Mouse (Mus musculus): ENCODE measurements around the gene Acot6.
"Not testable (repeated sequence)": the region's sequence is repeated elsewhere in the genome, so short reads cannot be mapped to it uniquely, and the experiment has no call there.

Gene Acot6

GRCm38 (mm10) chr12:84100604-84101492 is at the start of gene Acot6:
TSS of gene Acot6 (plus strand) at chr12:84100654.
- DNase-seq (ENCODE audit: extremely low spot score) = peak; percentile 59

- not testable (repeated sequence) for DNase-seq (ENCODE audit: extremely low spot score)
These were observed 49.7 kb upstream of the Acot6 start for GRCm38 (mm10) chr12:84050744-84051143.

GRCm38 (mm10) chr12:84051937-84052474 is 48.4 kb upstream of the Acot6 start, which contains the start of gene Acot3:
TSS of gene Acot3 (plus strand) at chr12:84052144.
- DNase-seq (ENCODE audit: extremely low spot score) = no peak

GRCm38 (mm10) chr12:84052609-84053008 is 47.8 kb upstream of the Acot6 start:
- DNase-seq (ENCODE audit: extremely low spot score) = no peak

- peak; percentile 24 for DNase-seq (ENCODE audit: extremely low spot score)
These were observed 47.3 kb upstream of the Acot6 start for GRCm38 (mm10) chr12:84053173-84053572.

- peak; percentile 29 for DNase-seq (ENCODE audit: extremely low spot score)
These were observed 46.6 kb upstream of the Acot6 start for GRCm38 (mm10) chr12:84053679-84054391.

GRCm38 (mm10) chr12:84060946-84061345 is 39.5 kb upstream of the Acot6 start:
- DNase-seq (ENCODE audit: extremely low spot score) = no peak

GRCm38 (mm10) chr12:84062336-84062735 is 38.1 kb upstream of the Acot6 start:
- DNase-seq (ENCODE audit: extremely low spot score) = no peak

- no peak for DNase-seq (ENCODE audit: extremely low spot score)
These were observed 37.2 kb upstream of the Acot6 start for GRCm38 (mm10) chr12:84063228-84063627.

GRCm38 (mm10) chr12:84063833-84064232 is 36.6 kb upstream of the Acot6 start:
- no peak for DNase-seq (ENCODE audit: extremely low spot score)

GRCm38 (mm10) chr12:84064621-84065020 is 35.8 kb upstream of the Acot6 start:
- DNase-seq (ENCODE audit: extremely low spot score) = no peak

- DNase-seq (ENCODE audit: extremely low spot score) = no peak
These were observed 32.7 kb upstream of the Acot6 start for GRCm38 (mm10) chr12:84067752-84068151.

- no peak for DNase-seq (ENCODE audit: extremely low spot score)
These were observed 32.2 kb upstream of the Acot6 start for GRCm38 (mm10) chr12:84068296-84068695.

GRCm38 (mm10) chr12:84068986-84069385 is 31.5 kb upstream of the Acot6 start, which contains the start of gene Acot5:
TSS of gene Acot5 (plus strand) at chr12:84069325.
- no peak for DNase-seq (ENCODE audit: extremely low spot score)

- DNase-seq (ENCODE audit: extremely low spot score) = not testable (repeated sequence)
These were observed 30.9 kb upstream of the Acot6 start for GRCm38 (mm10) chr12:84069582-84069981.

- no peak for DNase-seq (ENCODE audit: extremely low spot score)
These were observed 28.8 kb upstream of the Acot6 start for GRCm38 (mm10) chr12:84071696-84072095.

GRCm38 (mm10) chr12:84077371-84077990 is 23.0 kb upstream of the Acot6 start:
- DNase-seq (ENCODE audit: extremely low spot score) = no peak

- no peak for DNase-seq (ENCODE audit: extremely low spot score)
These were observed 16.6 kb upstream of the Acot6 start for GRCm38 (mm10) chr12:84083842-84084241.

- DNase-seq (ENCODE audit: extremely low spot score) = no peak
These were observed 15.9 kb upstream of the Acot6 start for GRCm38 (mm10) chr12:84084581-84084980.

- DNase-seq (ENCODE audit: extremely low spot score) = not testable (repeated sequence)
These were observed 5.8 kb upstream of the Acot6 start for GRCm38 (mm10) chr12:84094666-84095065.

GRCm38 (mm10) chr12:84099605-84100004 is 849 bp upstream of the Acot6 start:
- no peak for DNase-seq (ENCODE audit: extremely low spot score)

GRCm38 (mm10) chr12:84100071-84100470 is 383 bp upstream of the Acot6 start:
- DNase-seq (ENCODE audit: extremely low spot score) = no peak

All from embryo, embryonic 9.5 days (tissue).